Mouse (Mus musculus) frontal cortex, postnatal 14 days (tissue): ENCODE measurements around the gene Celsr1.

Experiments
- DNase-seq, 2 experiments: peaks; one replicate each; pipeline ENCODE4 v3.0.0; 2022; ENCODE audit warnings: low spot score in 2 of 2

Celsr1 gene

GRCm38 (mm10) chr15:85961131-85961530, 72.4 kb downstream of the Celsr1 start:
- DNase-seq: no peak

DNA sequence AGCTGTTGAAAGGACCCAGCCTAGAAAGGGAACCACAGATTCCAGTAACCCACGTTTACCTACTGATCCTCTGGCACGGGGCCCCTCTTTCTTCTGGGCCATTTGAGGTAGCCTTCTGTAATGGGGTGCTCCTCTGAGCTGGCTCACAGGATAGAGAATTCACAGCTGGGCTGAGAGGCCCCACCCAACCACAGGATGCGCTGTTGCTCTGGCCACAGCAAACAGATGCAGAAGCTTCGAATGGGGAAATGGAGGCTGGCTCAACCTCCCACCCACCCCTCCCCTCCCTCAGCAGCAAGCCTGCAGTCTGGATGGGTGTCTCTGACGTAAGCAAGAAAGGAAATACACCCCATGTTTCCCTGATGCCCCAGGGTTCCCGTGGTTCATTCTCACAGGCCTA, 77.4 kb downstream of the Celsr1 start:
- DNase-seq: no peak

DNA sequence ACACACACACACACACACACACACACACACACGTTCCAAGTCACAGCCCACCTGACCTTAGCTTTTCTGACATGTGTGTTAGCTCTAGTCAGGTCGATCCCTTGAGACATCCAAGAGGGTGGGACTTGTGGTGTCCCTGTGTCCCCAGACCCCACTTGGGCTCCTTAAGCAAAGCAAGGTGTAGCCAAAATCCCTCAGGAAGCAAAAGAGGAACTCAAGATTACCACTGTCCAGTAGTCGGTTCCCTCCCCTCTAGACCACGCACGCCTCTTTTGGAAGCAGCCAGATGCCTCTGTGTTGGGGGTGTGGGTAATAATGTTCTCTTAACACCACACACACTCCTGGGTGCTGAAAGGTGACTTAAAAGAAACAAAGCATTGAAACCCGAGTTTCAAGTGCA, 80.1 kb downstream of the Celsr1 start:
- no peak for DNase-seq

DNA sequence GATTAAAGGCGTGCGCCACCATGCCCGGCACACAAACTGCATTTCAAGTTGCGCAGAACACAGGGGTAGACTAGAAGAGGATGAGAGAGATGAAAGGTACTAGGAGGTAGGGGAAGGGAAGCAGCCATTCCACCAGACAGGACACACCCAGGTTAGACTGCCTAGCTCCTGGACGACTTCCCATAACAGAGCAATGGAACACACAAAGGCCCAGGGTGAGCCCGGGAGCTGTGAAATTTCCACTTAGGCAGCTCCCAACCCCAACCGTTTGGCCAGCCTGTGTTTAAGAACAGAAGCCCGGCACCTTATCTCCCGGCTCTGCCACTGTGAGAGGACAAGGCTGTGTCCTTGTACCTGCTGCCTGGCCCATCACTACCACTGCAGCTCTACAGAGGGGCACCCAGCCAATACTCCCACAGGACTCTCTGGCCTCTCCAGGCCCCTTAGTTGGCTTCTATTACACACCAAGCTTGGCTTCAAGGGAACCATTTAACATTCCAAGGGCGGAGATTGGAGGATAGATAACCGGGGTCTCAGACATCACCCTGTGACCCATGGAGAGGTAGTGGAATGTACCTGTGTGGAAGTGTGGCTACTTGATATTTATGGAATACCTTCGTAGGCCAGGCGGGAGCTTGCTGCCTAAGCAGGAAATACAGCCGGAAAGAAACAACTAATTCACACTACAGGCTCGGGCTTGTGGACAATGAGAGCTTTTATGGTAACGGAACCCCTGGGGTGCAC, 84.0 kb downstream of the Celsr1 start:
- no peak for DNase-seq

DNA sequence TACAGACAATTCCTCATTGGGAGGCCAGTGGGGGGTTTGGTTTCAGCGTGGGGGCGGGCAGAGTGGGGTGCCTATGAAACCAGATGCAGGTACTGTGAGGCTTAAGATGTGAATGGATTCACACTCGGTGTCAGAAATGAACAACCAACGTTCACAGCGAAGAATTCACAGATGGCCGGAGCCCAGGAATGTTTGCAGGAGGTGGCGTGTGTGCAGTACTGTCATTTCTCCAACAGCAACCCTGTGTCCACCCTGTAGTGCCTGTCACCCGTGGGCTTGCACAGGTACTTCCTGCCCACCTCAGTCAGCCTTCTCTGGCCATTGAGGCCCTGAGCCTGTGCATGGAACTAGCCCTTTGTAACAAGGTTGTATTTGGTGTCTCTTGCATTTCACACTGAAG, 85.6 kb downstream of the Celsr1 start:
- no peak for DNase-seq

- no peak for DNase-seq
These were observed 86.0 kb downstream of the Celsr1 start for GRCm38 (mm10) chr15:85947541-85947940.

DNA sequence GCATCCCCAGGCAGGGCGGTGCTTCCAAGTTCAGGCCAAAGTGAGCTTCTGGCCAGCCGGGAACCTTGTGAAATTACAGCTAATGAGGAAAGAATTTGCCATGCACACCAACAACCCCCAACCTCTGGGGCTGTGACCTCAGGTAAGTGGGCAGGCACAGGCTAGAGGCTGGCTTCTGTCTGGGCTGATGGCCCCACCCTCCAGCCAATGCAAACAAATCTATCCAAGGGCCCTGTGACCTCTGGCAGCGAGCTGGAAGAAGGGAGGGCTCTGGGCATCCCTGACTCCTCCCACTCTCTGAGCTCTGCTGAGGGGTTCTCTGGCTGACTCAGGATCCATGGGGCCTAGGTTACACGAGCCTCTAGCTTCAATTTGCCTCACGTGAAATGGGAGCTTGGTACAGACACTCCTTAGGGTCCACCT, 97.9 kb downstream of the Celsr1 start:
- DNase-seq: no peak

GRCm38 (mm10) chr15:85928161-85928560, 105.4 kb downstream of the Celsr1 start:
- DNase-seq: no peak

GRCm38 (mm10) chr15:85921855-85922254, 111.7 kb downstream of the Celsr1 start:
- DNase-seq: no peak

- DNase-seq: no peak
These were observed 113.7 kb downstream of the Celsr1 start for GRCm38 (mm10) chr15:85919892-85920248.

GRCm38 (mm10) chr15:85919191-85919891, 114.2 kb downstream of the Celsr1 start:
- DNase-seq: no peak

DNA sequence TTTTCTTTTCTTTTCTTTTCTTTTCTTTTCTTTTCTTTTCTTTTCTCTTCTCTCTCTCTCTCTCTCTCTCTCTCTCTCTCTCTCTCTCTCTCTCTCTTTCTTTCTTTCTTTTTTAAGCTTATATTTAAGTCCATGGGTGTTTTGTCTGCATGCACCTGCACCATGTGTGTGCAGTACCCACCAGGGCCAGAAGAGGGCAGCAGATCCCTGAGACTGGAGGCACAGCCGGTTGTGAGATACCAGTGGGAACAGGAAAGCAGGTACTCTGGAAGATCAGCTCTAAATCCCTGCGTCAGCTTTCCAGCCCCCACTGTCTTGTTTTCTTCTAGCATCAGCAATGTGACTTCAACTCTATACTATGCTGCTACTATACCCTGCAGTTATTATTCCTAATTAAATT, 120.0 kb downstream of the Celsr1 start:
- peak in 1 of 2 experiments; percentile 42 for DNase-seq

- DNase-seq: no peak
These were observed 123.6 kb downstream of the Celsr1 start for GRCm38 (mm10) chr15:85909931-85910330.

DNA sequence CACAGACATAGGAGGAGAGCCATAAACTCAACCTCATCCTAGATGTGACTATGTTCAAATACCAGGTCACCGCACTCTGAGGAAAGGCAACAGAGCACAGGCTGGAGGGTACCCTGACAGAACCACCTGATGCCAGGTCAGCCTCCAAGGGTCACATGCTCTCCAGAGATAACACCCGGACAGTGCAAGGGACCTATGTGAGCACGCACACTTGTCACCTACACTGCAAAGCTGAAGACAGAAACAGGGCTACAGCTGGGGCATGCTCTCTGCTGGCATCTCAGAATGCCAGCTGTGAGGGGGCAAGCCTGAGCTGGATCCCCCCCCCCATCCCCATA, 124.1 kb downstream of the Celsr1 start:
- DNase-seq: no peak

DNA sequence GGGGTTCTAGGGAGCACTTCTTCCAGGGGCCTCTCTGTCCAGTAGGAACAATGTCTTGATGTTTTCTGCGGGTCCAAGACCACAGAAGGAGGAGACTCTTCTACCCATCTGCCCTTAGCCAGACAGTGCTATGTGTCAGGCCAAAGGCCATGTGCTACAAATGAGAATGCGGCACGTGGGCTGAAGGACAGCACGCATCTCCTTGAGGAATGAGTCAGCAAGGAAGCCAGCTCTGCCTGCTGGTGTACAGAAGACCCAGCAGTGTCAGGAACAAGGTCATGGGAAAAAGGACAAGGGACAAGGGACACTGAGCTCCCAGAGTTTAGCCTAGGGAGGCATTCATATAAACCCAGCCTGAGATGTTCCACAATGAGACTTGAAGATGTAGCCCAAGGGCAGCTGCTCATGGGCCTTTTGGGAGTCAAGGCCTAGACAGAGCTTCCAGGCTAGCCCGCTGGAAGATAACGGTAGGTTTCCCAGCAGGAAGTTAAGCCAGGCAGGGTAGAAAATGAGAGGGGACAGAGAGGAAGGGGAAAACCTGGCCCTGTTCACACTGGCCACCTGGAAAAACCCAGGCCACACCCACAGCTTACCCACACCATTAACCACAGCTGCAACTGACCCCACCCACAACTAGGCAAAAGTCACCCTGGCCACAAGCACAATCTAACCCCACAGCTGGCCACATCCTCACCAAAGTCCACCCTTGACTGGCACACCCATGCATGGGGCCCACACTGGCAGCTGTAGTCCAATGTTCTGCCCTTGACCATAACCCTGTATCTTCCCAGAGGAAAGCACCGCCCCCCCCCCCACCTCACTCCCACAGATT, 124.7 kb downstream of the Celsr1 start:
- DNase-seq: no peak

- DNase-seq: no peak
These were observed 129.8 kb downstream of the Celsr1 start for GRCm38 (mm10) chr15:85903826-85904225.

DNA sequence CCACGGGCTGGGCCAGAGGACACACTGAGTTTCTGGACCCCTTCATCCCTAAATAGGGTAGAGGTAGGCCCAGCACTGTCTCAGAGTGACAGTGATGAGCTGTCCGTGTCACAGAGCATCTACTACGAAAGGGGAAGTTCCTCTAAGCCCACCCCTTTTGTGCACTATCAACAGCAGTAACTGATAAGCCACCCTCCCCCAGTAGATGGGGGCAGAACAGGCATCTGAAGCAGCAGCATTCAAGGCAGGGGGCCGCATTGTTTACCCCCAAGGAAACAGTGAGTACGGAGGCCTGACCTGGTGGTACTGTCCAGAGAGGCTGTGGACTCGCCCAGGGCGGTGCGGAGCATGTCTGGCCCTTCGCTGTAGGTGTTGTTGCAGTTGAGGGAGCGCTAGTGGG, 131.1 kb downstream of the Celsr1 start:
- no peak for DNase-seq

GRCm38 (mm10) chr15:85900801-85901200, 132.8 kb downstream of the Celsr1 start:
- no peak for DNase-seq

DNA sequence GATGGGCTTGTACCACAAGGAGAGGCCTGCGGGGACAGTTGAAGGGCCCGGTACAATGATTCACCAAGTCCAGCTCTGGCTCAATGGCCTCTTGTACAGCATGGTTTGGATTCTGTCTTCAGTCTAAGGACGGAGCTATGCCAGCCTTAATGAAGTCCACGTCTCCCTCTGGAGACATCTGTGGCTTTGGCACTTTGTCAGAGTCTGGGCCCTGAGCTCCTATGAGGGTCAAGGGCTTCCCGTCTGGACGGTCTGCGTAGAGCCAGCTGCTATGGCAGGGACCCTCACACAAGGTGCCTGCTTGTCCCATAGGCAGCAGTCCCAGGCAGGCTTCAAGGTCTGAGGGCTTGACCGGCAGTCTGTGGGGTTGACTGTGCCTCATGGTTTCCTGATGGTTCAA, 133.3 kb downstream of the Celsr1 start:
- DNase-seq: no peak

DNA sequence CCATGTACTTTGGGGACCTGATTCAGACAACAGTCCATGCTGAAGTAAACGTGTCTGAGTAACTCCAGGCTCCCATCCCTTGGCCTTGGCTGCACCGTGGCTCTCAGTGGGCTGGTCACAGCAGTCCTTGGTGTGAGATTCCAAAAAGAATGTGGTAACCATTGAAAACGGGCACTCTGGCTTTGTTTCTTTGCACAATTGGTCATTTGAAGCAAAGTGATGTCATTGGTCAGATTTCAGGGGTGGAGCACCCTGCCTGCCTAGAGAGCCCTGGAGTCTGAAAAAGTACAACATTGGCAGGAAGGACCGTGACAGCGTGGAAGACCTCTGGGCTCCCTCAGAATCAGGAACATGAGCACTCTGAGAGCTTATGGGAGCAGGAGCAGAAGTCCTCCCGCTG, 134.2 kb downstream of the Celsr1 start:
- no peak for DNase-seq

DNA sequence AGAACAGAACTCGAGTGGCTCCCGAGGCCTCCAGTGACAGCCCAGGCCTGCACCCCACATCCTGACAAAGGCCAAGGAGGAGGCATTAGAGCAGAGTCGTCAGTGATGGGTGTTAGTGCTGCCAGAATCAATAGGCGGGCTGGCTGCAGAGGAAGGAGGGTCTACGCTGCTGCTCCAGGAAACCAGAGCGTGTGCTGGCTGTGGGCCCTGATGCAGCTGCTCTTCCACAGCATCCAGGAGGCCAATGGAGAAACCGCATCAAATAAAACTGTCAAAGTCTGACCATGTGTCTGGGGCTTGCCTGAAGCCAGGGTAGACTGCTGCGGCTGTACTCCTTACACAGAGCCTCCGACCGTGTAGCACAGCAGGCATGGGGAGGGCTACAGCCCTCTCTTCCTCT, 136.5 kb downstream of the Celsr1 start:
- DNase-seq: no peak

GRCm38 (mm10) chr15:85896284-85896683, 137.3 kb downstream of the Celsr1 start:
- peak; percentile 48 to 79 for DNase-seq

GRCm38 (mm10) chr15:85893871-85894270, 139.7 kb downstream of the Celsr1 start:
- no peak for DNase-seq
